ENCODE assay signal across 17 mouse cellular contexts in genomic region chr9:86814340-86814739, GRCm38 (mm10).
"Had no signal": no experiment of that assay in that cellular context is flagged by ENCODE, and none has a peak within 500 bp of the region (broad histone marks: within the 10 kb centered on the region; RNA-seq: fewer than 3 reads in every experiment).

No protein-coding gene starts in this region.

- H3K4me1 ChIP-seq: neural tube, embryonic 13.5 days; neural tube, embryonic 15.5 days had no signal

- H3K4me2 ChIP-seq: lung, embryonic 14.5 days; neural tube, embryonic 13.5 days; neural tube, embryonic 15.5 days had no signal

- H3K27ac ChIP-seq: liver, embryonic 14.5 days; midbrain, embryonic 10.5 days; neural tube, embryonic 13.5 days; neural tube, embryonic 15.5 days had no signal

- H3K4me3 ChIP-seq: midbrain, embryonic 10.5 days; myocyte; neural tube, embryonic 13.5 days; neural tube, embryonic 15.5 days had no signal

- H3K9ac ChIP-seq: liver, embryonic 14.5 days; lung, embryonic 14.5 days; neural tube, embryonic 13.5 days; neural tube, embryonic 15.5 days had no signal

- H3K27me3 ChIP-seq: neural tube, embryonic 13.5 days; neural tube, embryonic 15.5 days had no signal

- DNase-seq: lung, adult 18-20 months; lung, embryonic 14.5 days; lung, postnatal 10 days; lung, postnatal 4 days; midbrain, embryonic 14.5 days; retina, postnatal 1 day; right cerebral cortex, adult 18-20 months; right cerebral cortex, postnatal 25 days; right cerebral cortex, postnatal 4 days; spleen, adult 18-20 months; thymus, adult 18-20 months; thymus, postnatal 36 days had no signal

- H3K36me3 ChIP-seq: midbrain, embryonic 10.5 days had no signal

- H3K9me3 ChIP-seq: midbrain, embryonic 10.5 days; neural tube, embryonic 13.5 days; neural tube, embryonic 15.5 days had no signal
